Mouse (Mus musculus) T-cell, adult 66 days (primary cell): Measurements from ENCODE around the gene Htra3. TPM values are rescaled to one million over a fixed set of nuclear protein-coding genes. Genes with fewer than 3 reads are reported as not detected.

Experiments used
- total RNA-seq, 2 experiments: library from RNA; stranded (reverse); gene quantifications; 3 replicates in 1 of 2; 4 replicates in 1 of 2; pipeline ENCODE4 v1.2.4; 2023

Htra3 gene
- under 1 TPM in 1 of 2 experiments, not detected in 1; 0.20 TPM for total RNA-seq

DNA sequence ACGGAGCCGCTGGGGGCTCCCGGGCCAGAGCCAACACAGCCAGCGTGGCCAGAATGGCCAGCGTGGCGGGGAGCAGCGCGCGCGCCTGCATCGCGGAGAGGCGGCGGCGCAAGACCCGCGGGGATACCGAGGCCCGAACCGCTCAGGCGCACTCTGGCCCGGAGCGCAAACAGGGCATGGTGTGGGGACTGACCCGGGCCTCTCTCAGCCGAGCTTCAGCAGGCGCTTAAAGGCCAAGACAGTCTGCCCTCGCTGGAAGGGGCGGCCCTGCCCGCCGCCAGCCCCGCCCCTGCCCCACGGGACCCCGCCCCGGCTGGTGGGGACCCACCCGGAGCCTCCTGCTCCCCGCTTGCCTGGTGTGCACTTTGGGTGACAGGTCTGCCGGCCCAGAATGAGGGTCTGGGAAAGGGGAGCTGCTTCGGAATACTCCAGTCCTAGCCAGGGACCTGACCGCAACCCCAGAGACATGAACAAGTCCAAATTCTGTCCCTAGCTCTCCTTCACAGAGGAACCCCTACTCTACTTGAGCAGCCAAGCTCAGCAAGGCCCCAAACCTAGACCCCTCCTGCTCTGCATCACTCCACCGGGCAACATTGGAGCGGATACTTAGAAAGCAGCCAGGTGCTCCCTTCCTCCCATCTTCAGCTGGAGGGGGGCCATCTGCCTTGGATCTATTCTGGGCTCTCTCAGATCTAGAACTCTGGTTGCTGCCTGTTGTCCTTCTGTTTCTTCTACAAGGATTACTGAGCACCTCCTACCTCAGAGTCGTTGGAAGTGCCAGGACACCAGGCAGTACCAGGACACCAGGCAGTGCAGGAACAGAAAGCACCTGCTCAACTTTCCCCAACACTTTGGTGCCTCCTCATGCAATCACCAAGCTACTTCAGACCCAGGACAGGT lies at the start of gene Htra3:
Gene Htra3 (minus strand): TSS at position 527 of the 900 bp plus-strand sequence.

Other genes starting within 250 kb of the Htra3 start
- not detected for gene Cpz, start 154.1 kb downstream of the Htra3 start, total RNA-seq
- gene Trmt44, start 104.7 kb downstream of the Htra3 start, total RNA-seq, result 10 to 100 TPM; 11.1 to 12.7 TPM
- gene Acox3, start 96.7 kb downstream of the Htra3 start, total RNA-seq, result 10 to 100 TPM; 48.8 to 53.4 TPM
- gene Sh3tc1, start 60.2 kb upstream of the Htra3 start, total RNA-seq, result 1 to 10 TPM; 2.1 to 2.3 TPM
- gene Ablim2, start 78.1 kb upstream of the Htra3 start, total RNA-seq, result 1 to 10 TPM; 2.1 to 3.7 TPM
- gene Afap1, start 213.5 kb upstream of the Htra3 start, total RNA-seq, result 10 to 100 TPM; 14.2 to 19.1 TPM